Mouse (Mus musculus) kidney, postnatal 25 days (tissue): Measurements from ENCODE around the gene Ap2a1.

ENCODE experiments used
- DNase-seq, 2 experiments: peaks; one replicate each; pipeline ENCODE4 v3.0.0; 2021; ENCODE audit warnings: mixed read lengths in 2 of 2

The Ap2a1 gene

DNA sequence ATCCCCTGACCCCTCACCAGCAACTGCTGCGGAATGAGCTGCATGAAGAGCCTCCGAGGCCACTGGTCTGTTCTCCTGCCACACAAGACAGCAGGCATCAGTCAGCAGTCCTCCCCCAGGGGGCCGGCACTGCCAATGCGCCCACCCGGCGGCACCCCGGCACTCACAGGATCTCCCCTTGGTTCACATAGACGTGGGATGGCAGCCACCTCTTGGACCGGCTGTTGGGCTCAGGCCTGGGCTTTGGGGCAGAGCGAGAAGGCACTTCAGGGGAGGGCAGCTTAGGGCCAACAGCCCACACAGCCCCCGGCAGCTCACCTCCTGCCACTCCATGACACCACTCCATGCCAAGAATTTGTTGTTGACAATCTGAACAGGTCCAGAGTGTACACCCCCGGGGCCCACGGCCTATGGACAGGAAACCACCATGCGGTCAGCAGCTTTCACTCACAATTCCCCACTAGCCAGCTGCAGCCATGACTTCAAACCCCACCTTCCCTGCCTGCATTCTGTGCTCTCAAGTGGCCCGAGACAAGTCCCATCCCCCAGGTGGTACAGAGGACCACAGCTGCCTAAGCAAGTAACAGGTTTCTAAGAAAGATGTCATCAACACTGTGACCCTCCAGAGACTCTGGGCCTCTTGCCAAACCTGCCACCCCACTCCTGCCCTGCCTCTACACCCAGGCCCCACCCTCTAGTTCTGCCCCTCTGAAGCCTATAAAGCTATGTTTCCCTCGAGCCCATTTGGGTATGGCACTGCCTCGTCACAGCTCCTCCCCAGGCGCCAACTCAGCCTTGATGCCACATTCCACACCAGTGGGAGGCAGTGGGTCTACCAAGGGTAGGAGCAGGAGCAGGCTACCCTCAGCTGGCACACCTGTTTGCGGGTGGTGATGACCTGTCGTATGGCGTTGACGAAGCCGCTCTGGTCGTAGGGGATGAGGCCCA lies 64.4 kb downstream of the Ap2a1 start:
- DNase-seq, result peak in 1 of 2 experiments; percentile 48

DNA sequence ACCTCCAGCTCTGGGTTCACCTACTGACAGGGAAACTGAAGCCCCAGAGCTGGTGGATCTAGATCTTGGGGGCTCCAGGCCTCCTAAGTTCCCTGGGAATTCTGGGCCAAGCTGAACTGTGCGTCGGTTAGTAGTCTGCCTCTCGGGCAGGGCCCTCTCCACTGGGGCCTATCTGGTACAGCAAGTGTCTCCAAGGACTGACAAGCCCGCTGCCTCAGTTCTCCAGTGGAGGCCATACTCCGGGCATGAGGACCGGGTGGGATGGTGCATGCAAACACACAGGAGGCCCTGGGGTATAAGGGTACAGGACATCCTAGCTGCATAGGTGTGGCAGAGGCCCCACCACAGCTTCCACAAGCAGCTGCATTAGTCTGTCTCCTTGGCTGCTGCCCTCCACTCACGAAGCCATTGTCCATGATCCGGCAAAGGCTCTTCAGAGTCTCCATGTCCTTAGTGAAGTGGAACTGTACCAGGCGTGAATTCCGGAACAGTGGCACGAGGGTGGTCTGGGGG lies 65.3 kb downstream of the Ap2a1 start:
- DNase-seq, result peak in 1 of 2 experiments; percentile 33

DNA sequence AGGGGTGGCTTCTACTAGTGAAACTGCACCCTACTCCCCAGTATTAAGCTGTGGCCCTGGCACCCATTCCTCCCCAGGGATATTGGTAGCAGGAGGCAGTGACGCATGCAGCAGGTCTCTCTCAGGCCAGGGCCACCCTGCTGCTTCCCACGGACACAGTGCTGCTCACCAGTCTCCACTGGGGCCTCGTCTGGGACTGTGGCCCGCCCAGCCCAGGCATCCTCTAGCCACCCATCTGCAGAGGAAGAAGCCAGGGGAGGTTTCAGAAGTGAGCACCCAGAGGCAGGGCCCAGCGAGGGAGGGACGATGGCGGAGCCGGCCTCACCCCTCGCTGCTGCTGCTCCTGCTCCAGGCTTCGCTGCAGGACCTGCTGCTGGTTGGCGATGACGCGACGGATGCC lies 66.1 kb downstream of the Ap2a1 start:
- DNase-seq, result no peak

DNA sequence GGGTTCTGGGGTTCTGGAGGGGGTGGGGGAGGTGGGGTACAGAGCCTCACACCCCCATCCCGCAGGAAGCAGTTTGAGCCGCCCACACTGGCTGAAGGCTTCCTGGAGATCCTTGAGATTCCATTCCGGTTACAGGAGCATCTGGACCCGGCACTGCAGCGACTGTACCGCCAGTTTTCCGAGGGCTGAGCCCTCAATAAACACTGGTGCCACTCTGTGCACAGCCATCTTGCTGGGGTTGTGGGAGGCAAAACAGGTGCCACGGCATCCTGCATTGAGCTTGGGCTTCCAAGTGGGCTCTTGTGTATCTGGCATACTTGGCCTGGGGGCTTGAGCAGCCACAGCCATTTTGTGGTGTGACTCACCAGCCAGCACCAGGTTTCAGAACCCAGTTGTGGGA lies 66.9 kb downstream of the Ap2a1 start:
- DNase-seq, result no peak

DNA sequence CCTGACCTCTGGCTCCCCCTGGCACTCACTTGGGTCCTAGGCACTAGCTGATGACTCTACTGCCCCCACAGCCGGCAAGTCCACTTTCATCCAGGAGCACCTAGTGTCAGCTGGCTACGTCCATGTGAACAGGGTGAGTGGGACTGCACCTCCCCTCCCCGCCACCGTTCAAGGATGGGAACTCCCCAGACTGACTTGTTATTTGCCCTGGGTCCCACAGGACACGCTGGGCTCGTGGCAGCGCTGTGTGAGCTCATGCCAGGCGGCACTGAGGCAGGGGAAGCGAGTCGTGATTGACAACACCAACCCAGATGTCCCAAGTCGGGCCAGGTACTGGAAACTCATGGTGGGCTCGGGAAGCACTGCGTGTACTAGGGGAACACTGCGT lies 67.9 kb downstream of the Ap2a1 start:
- no peak for DNase-seq

DNA sequence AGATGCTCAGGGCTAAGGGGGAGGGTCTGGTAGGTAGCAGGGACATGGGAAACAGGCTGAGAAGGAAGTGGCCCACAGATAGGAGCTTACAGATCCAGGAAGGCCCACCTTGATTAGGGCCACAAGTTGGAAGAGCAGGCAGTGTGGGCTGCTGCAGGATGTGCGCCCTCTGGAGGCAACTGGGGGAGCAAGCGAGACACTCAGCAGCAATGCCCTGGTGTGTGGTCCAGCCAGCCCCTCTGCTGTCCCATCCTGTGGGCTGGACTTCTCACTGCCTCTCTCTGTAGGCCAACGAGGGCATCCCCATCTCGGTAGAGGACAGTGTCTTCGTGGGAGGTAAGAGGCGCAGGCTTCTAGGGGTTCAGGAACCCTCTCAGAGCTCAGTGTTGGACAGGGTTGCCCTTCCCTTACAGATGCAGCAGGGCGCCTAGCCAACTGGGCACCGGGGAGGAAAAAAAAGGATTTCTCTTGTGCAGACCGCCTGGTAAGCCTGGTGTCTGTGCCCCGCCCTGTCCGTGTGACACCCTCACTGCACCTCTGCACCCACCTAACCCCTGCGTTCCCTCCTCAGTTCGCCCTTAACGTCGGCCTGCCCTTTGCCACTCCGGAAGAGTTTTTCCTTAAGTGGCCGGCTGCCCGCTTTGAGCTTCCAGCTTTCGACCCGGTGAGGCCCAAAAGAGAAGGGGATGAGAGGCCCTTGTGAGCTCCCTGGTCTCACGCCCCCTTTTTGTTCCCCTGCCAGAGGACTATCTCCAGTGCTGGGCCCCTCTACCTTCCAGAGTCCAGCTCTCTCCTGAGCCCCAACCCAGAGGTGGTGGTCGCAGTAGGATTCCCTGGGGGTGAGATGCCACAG lies 68.5 kb downstream of the Ap2a1 start:
- DNase-seq, result peak; percentile 71 to 79

GRCm38 (mm10) chr7:44859896-44860295 lies 69.4 kb downstream of the Ap2a1 start:
- no peak for DNase-seq

DNA sequence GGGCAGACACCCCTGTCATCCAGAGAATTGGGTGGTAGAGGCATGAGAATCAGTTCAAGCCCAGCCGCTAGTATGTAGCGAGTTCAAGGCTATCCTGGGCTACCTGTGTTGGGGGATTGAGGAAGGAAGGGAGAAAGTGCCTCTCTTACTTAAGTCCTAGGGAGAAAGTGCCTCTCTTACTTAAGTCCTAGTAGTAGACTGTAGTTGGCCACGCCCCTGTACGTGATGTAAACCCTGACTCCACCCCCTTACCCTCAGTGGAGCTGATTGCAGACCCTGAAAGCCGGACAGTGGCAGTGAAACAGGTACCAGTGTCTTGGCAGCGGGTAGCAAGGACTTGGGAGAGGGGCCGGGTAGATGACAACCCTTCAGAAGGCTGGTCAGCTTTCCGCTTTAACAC lies 71.4 kb downstream of the Ap2a1 start:
- DNase-seq, result peak; percentile 56 to 61

DNA sequence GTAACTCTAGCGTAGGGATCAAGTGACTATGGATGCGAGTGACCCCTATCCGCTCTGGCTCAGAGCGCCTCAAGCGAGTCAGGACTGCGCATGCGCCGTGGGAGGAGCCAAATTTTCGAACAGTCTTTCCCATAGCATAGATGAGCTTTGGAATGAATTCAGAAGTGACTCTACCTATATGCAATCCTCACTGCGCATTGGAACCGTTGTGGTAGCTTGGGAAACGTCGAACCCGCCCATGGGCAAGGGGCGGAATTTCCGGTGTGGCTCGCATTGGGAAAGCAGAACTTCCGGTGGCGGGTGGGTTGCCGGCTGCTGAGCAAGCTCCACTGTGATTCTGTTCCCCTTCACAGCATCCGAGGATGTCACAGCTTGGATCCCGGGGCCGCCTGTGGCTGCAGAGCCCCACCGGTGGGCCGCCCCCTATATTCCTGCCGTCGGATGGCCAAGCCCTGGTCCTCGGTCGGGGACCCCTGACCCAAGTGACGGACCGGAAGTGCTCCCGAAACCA lies 72.2 kb downstream of the Ap2a1 start, which contains the start of gene Pnkp:
Gene Pnkp (plus strand): TSS at position 98 of the 511 bp plus-strand sequence.
- peak; percentile 86 to 90 for DNase-seq

DNA sequence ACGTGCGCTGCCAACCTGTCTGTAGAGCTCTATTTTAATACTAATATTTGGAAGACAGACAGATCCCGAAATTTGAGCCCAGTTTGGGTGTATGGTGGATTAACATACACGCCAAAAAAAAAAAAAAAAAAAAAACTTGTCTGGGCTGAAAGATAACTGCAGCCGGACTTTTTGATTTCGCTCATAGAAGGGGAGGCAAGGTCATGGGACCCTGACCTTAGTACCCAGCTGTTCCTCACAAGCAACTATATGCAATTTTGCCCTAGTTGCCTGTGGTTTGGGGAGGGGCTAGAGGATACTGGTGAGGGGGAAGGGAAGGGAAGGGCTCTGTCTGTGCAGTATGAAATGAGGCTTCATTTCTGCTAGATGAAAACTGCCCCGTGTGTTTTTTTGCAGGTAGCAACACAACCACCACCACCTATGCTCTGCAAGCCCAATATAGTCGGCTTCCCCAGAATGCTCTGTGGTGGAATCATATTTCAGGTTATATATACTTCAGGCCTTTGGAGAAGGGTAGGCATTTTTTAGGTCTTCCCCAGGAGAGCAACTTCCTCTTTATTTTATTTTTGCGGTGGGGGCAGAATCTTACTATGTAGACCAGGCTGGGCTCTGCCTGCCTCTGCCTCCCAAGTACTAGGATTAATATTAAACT lies 72.9 kb downstream of the Ap2a1 start:
- no peak for DNase-seq

DNA sequence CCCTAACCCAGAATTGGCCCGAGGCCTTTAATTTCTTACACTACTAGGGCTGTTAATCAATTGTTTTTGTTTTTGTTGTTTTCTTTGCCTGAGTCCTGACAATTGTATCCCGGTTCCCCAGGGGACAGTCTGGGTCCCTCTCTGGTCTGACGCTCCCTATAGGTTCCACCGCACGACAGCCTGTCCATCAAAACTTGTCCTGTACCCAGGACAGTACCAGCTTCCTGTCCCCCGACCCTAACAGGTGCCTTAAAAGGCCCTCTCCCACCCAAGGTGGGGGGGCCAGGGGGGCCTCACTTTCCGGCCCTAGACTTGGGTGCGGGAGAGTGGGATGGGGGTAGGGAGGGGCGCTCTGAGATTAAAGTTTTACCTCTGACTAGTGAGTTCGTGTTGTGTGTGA lies 74.3 kb downstream of the Ap2a1 start:
- DNase-seq, result peak in 1 of 2 experiments; percentile 57

GRCm38 (mm10) chr7:44854356-44855031 lies 74.8 kb downstream of the Ap2a1 start:
- DNase-seq, result peak; percentile 92 to 98

DNA sequence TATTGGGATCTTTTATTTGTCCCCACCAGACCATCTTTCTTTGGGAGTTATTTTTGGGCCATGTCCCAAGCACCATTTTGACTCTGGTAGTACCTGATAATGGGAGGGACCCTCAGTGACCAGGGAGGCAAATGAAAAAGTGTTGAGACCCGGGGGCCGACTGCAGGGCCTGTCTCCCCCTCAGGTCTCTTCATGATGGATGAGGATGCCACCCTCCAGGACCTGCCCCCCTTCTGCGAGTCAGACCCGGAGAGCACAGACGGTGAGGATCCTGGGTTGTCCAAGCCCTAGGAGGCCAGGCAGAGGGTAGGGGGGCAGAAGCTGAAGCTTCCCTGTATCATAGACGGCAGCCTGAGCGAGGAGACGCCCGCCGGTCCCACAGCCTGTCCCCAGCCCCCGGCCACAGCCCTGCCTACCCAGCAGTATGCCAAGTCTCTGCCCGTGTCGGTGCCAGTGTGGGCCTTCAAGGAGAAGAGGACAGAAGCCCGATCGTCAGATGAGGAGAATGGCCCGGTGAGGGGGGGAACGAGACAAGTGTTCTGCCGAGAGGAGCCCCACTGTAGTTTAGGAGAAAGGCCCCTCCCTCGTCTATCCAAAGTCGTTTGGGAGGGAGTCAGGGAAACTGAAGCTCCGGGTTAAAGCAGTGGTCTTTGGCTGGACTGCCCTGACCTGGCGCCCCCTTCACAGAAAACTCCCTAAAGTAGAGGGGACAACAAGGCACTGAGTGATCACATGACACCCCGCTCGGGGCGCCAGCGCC lies 75.5 kb downstream of the Ap2a1 start:
- DNase-seq, result peak in 1 of 2 experiments; percentile 63

DNA sequence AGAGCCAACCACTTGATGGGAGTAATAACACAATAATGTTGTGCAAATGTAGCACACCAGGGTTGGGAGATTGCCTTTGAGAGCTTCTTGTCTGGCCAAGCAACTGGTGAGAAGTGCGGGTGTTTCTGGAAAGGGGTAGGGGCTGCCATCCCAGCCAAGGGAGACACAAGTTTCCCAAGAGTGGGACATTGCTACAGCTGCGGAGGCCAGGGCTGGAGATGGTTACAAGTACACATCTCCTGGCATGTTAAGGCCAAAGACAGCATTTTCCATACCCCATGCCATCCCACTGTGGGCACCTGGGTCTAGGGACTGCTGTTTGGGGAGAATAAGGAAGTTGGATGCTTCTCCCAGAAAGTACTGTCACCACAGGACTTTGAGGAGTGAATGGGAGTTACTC lies 76.2 kb downstream of the Ap2a1 start:
- DNase-seq, result no peak

DNA sequence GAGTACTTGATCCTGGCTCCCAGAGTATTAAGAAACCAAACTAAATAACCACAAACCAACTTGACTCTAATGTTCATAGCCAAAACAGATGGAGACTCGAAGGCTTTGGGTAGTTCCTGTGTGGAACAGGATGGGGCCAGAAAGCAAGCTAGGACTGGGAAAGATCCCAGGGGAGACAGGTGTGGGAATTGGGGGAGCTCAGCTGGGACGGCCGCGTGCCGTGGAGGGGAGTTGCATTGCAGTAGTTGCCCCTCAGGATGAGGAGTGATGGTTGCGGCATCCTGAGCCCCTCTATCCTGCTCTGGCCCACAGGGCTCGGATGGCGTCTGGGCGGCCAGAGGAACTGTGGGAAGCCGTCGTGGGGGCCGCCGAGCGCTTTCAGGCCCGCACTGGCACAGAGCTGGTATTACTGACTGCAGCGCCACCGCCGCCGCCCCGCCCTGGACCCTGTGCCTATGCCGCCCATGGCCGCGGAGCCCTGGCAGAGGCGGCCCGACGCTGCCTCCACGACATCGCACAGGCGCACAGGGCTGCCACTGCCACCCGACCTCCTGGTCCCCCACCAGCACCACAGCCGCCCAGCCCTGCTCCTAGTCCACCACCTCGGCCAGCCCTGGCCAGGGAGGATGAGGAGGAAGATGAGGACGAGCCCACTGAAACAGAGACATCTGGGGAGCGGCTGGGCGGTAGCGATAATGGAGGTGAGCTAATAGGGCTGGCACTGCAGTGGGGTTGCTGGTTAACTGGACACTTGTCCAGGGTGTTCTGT lies 76.9 kb downstream of the Ap2a1 start:
- no peak for DNase-seq

- DNase-seq, result no peak
Observed at GRCm38 (mm10) chr7:44851625-44852234, 77.6 kb downstream of the Ap2a1 start.

DNA sequence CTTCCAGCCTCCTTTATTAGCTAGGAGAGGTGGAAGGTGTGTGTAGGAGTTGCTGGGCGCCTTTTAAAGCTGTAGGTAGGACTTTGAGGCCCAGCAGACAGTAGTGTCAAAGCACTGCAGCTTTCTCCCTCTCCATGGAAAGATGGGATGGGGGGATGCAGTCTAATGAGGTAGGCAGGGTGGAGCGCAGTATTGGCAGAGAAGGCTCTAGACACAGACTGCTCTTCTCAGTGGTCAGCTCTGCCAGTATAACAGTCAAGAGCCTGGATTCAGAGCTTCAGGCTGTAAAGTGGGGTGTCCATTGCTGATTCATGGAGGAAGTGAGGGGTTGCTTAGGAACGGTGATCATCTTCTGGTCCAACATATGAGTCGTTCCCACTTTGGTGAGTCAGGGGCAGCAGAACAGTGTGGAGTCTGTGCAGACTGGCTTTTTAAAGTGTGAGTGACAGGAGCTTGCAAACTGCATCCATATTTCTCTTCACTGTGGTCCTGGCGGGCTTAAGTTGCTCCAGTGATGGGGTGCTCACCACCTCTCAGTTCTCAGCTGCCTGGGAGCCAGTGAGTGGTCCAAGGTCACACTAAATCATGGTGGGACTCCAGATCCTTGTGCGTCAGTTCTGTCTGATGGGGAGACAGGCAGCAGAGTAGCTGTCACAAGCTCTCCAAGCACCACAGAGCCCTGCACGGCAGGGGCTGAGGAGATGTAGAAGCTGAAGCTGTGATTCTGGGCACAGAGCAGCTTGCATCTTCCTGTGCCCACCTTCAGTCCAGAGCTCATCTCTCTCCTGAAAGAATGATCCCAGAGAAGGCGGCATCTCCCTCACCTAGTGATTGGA lies 78.3 kb downstream of the Ap2a1 start:
- no peak for DNase-seq
